Mouse (Mus musculus) hindbrain, embryonic 12.5 days (tissue): ENCODE measurements around the gene Nos1ap. TPM values are rescaled to one million over a fixed set of nuclear protein-coding genes. Genes with fewer than 3 reads are reported as not detected.

Experiments
- ATAC-seq: fragments of 200-750 bp; cut with Nextera tagmentation; 2 replicates; pipeline ENCODE4 v1.8.0; 2017; ENCODE audit warnings: moderate TSS enrichment; ENCODE audit not compliant: low FRiP score
- H3K27ac ChIP-seq: fragments of 300-500 bp; sonication (generic); 2 replicates; pipeline ENCODE4 v1.5.1; 2016; ENCODE audit warnings: mild to moderate bottlenecking
- H3K27me3 ChIP-seq: fragments of 300-500 bp; sonication (generic); 2 replicates; pipeline ENCODE4 v1.6.1; 2016; ENCODE audit warnings: mild to moderate bottlenecking
- H3K36me3 ChIP-seq: fragments of 300-500 bp; sonication (generic); 2 replicates; pipeline ENCODE4 v1.6.1; 2016; ENCODE audit warnings: mild to moderate bottlenecking
- H3K4me1 ChIP-seq: fragments of 300-500 bp; sonication (generic); 2 replicates; pipeline ENCODE4 v1.6.1; 2016
- H3K4me2 ChIP-seq: fragments of 300-500 bp; sonication (generic); replicated peaks from 2 replicates; pipeline ENCODE4 v1.6.1; 2016; ENCODE audit warnings: mild to moderate bottlenecking
- H3K4me3 ChIP-seq: fragments of 300-500 bp; sonication (generic); 2 replicates; pipeline ENCODE4 v1.5.1; 2016; ENCODE audit warnings: mild to moderate bottlenecking
- H3K9ac ChIP-seq: fragments of 300-500 bp; sonication (generic); 2 replicates; pipeline ENCODE4 v1.6.1; 2016; ENCODE audit warnings: mild to moderate bottlenecking, moderate library complexity
- H3K9me3 ChIP-seq: fragments of 300-500 bp; sonication (generic); replicated peaks from 2 replicates; pipeline ENCODE4 v1.6.1; 2016; ENCODE audit warnings: mild to moderate bottlenecking
- WGBS: fragments of 180-500 bp; shearing (Covaris S2); methylation state at CpG from one replicate; pipeline ENCODE4 v1.1.7; 2016; 5-methylcytosine and 5-hydroxymethylcytosine counted together
- polyA plus RNA-seq: library from polyadenylated mRNA; unstranded; fragments of >200 nt; fragmentation: Nextera tagmentation; extraction: Ambion mirVana; gene quantifications from 2 replicates; pipeline ENCODE4 v1.2.1, GENCODE M21; 2016

Nos1ap gene
- polyA plus RNA-seq, 1 experiment from 2014 or later = 22.7 TPM

DNA sequence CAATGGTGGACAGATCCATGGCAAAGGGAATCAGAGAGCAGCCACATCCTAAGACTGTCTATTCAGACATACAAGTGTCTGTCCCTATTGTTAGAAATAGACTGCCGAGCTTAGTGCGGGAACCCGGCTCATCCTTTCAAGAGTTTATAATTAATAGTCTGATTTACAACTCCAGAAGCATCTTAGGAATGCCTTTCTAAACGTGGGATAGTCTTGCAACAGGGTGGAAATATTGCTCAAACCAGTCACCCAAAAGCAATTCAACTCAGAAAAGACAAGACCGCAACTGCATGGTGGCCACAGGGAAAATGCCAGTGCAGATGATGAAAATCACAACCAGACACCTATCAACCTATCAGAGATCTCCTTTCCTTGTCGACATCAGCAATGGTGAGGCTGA is 173.5 kb downstream of the Nos1ap start:
- 38% methylated on average over 6 of the region's 6 CpGs for WGBS
- Histone ChIP-seq H3K4me3 (no peak overlapping the region), H3K9me3 (no peaks in the 10 kb centered on the region), H3K9ac (no peak overlapping the region), H3K36me3 (no peaks in the 10 kb centered on the region), H3K27ac (no peak overlapping the region), H3K4me2 (no peak overlapping the region), H3K27me3 (no peaks in the 10 kb centered on the region), H3K4me1 (peaks cover 6% of the 10 kb centered on the region; the same call in 1 of the 2 replicates)
- ATAC-seq = no peak

DNA sequence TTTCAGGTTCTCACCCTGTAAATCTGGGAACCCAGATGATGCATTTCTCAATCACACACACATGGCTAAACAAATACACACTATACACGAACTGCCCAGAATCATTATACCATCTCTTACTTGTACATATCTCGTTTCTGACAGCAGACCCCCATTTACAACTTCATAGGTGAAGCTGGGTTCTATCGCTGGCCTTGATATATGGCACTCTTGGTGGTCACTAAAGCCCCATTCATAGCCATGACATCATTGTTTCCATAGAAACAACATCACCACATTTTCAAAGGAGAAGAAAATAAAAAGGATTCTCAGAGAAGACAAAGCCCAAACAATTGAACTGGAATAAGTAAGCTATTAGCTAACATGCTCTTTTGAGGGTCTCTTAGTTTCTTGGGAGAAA is 174.3 kb downstream of the Nos1ap start:
- ATAC-seq = no peak
- H3K4me3 ChIP-seq = no peak overlapping the region
- no peaks in the 10 kb centered on the region for H3K36me3 ChIP-seq
- WGBS = 36% methylated on average over 3 of the region's 3 CpGs
- no peak overlapping the region for H3K9ac ChIP-seq
- no peak overlapping the region for H3K27ac ChIP-seq
- H3K27me3 ChIP-seq = no peaks in the 10 kb centered on the region
- H3K4me1 ChIP-seq = peaks cover 6% of the 10 kb centered on the region; the same call in 1 of the 2 replicates
- no peaks in the 10 kb centered on the region for H3K9me3 ChIP-seq
- no peak overlapping the region for H3K4me2 ChIP-seq

DNA sequence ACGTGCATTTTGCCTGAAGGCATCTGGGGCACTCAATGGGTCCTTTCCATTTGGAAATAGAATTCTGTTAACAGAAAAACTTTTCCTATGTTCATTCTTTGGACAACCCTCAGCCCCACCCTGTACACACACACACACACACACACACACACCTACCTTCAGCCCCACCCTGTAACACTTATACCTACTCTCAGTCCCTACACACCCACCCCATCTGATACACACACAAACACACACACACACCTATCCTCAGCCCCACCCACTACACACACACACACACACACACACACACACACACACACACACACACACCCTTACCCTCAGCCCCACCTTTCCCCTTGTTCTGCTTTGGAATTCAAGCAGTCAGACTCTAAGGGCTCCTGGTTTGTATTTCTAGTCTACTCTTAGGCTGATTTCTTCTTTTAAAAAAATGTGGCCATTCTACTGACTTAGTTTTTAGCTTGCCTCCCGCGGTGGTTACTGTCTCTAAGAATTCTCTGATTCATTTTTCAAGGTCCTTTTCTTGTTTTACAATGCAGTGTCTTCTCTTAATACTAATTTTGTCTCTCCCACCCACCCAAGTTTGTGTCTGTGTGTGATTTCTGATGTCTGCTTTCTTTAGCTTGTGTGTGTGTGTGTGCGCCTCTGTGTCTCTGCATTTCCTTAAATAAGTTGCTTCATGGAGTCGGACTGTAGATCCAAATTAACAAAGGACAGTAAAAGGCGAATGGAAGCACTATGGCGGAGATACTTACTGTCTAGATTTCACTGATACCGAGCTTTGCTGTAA is 179.1 kb downstream of the Nos1ap start:
- 87% methylated on average over 8 of the region's 8 CpGs for WGBS
- H3K4me3 ChIP-seq = no peak overlapping the region
- H3K27ac ChIP-seq = no peak overlapping the region
- no peak overlapping the region for H3K9ac ChIP-seq
- no peaks in the 10 kb centered on the region for H3K36me3 ChIP-seq
- no peaks in the 10 kb centered on the region for H3K9me3 ChIP-seq
- no peak overlapping the region for H3K4me2 ChIP-seq
- no peaks in the 10 kb centered on the region for H3K27me3 ChIP-seq
- H3K4me1 ChIP-seq = peaks cover 8% of the 10 kb centered on the region
- ATAC-seq = no peak

DNA sequence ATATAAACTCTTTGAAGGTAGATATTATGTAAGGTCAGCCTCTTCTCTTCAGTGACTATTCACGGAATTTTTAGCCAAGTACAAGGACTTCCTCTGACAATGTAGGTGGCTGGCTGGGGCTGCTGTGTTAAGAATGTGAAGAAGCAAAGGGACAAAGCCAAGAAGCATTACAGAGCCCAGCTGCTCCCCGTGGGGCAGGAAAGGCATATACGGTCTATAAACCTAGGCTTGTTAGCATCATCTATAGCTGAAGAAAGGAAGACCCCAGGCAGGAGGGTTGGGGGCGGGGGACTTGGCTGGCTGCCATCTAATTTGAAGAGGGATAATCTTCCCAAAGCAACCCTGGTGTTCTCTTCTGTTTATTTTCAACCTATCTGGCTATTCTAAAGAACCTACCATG is 180.6 kb downstream of the Nos1ap start:
- Histone ChIP-seq H3K9me3 (no peaks in the 10 kb centered on the region), H3K36me3 (no peaks in the 10 kb centered on the region), H3K4me2 (no peak overlapping the region), H3K27ac (peak overlapping the region; percentile 7; the same call in 1 of the 2 replicates), H3K9ac (no peak overlapping the region), H3K4me3 (no peak overlapping the region), H3K27me3 (no peaks in the 10 kb centered on the region), H3K4me1 (peaks cover 4% of the 10 kb centered on the region)
- ATAC-seq = no peak
- 51% methylated on average over 4 of the region's 4 CpGs for WGBS

DNA sequence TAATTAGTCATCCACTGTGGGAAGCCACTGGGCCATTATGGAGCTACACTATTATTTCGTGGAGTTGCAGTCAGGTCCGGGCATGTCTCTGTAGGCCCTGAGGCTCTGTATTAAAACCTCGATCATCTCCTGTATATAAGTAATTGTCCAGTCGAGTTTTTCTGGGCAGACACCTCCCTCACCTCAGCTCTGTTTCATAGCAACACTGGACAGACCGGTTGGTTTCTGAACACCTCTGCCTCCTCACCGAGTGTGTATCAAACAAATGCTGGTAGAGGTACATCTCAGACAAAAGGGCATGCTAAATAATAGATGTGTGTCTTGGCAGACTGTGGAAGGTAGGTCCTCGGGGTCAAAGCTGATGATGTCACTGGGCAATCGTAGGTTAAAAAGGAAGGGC is 182.7 kb downstream of the Nos1ap start:
- Histone ChIP-seq H3K4me3 (no peak overlapping the region), H3K9ac (no peak overlapping the region), H3K4me2 (no peak overlapping the region), H3K27me3 (no peaks in the 10 kb centered on the region), H3K36me3 (no peaks in the 10 kb centered on the region), H3K9me3 (no peaks in the 10 kb centered on the region), H3K4me1 (peaks cover 4% of the 10 kb centered on the region), H3K27ac (no peak overlapping the region)
- WGBS = 72% methylated on average over 8 of the region's 8 CpGs
- no peak for ATAC-seq

DNA sequence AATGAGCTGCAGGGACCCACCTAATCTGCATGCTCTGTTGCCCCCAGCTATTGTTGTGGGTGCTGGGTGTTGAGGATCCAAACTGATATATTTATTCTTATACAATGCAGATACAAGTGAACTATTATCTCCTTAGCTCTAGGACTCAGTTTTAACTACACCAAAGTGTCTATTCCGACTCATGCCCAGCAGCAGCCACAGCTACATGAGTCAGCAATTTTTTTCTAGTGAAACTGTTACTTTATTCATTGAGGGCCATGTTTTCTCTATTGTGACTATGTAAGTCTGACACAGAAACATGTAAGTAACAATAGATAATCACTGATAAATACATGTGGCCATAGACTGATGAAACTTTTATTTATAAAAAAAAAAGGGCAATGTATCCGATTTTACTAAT is 184.5 kb downstream of the Nos1ap start:
- no peaks in the 10 kb centered on the region for H3K27me3 ChIP-seq
- no peak overlapping the region for H3K27ac ChIP-seq
- no peak for ATAC-seq
- 91% methylated on average over 2 of the region's 2 CpGs for WGBS
- H3K4me3 ChIP-seq = no peak overlapping the region
- no peak overlapping the region for H3K4me2 ChIP-seq
- no peaks in the 10 kb centered on the region for H3K9me3 ChIP-seq
- H3K9ac ChIP-seq = no peak overlapping the region
- H3K36me3 ChIP-seq = no peaks in the 10 kb centered on the region
- H3K4me1 ChIP-seq = peaks cover 4% of the 10 kb centered on the region

DNA sequence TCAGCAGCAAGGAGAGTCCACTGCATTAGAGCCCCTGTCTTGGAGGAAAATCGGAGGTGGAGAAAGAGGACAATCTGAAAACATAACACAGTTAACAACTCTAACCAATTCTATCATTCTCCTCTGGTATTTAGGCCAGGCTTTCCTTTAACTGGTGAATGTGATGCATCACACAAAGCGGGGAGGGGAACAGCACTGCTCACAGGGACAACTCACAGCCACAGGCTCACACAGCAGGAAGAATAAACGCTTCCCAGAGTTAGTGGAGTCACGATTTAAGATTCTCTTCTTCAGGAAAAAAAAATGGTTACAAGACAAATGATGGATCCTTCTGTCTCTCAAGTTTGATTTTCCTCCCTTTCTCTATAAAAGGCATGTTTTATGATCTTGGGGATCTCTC is 187.0 kb downstream of the Nos1ap start:
- H3K4me3 ChIP-seq = no peak overlapping the region

DNA sequence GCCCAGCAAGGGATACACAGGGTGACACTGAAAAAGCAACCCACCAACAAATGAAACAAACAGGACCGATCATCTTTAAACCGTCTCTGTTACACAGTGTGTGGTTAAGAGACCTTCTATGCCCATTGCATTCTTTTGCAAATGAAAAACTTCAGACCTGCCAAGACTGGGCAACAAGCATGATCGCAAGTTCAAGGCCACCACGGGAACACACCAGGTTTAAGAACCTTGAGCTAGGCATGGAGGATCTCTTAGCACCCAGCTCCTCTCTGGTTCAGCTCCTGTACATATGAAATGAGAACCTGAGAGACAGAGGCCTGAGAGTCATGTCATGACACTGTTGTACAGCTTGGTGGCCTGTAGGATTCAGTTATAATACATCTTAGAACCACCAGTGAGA is 190.8 kb downstream of the Nos1ap start:
- H3K4me3 ChIP-seq = no peak overlapping the region
- no peak for ATAC-seq
- no peak overlapping the region for H3K9ac ChIP-seq
- H3K9me3 ChIP-seq = no peaks in the 10 kb centered on the region
- no peaks in the 10 kb centered on the region for H3K36me3 ChIP-seq
- no peaks in the 10 kb centered on the region for H3K4me1 ChIP-seq
- no peak overlapping the region for H3K4me2 ChIP-seq
- WGBS = 90% methylated on average over 4 of the region's 4 CpGs
- H3K27me3 ChIP-seq = no peaks in the 10 kb centered on the region
- H3K27ac ChIP-seq = no peak overlapping the region

More for the DNA sequence above, 187.0 kb downstream of the Nos1ap start:
- Histone ChIP-seq H3K36me3 (no peaks in the 10 kb centered on the region), H3K4me2 (no peak overlapping the region), H3K9me3 (no peaks in the 10 kb centered on the region), H3K27me3 (no peaks in the 10 kb centered on the region), H3K27ac (no peak overlapping the region), H3K4me1 (no peaks in the 10 kb centered on the region), H3K9ac (no peak overlapping the region)
- no peak for ATAC-seq
- 62% methylated on average over 4 of the region's 4 CpGs for WGBS

DNA sequence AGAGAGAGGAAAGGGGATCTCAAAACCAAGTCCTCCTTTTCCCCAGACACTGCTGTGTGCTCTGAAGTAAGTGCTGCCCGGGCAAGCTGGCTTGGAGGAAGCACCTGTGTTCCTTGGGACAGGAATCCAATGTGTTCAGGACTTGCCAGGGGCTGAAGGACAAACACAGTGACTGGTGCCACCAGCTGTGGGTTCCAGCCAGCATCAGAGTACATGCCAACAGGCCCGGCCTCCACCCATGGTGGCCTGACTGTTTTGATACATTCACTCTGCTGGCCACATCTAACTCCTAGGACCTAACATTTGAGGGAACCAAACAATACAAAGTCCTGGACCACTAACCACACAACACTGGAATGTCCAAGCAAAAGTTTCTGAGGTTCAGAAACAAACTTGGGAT is 194.6 kb downstream of the Nos1ap start:
- Histone ChIP-seq H3K27ac (no peak overlapping the region), H3K4me3 (no peak overlapping the region), H3K4me1 (no peaks in the 10 kb centered on the region), H3K27me3 (no peaks in the 10 kb centered on the region), H3K36me3 (no peaks in the 10 kb centered on the region), H3K9me3 (no peaks in the 10 kb centered on the region), H3K4me2 (no peak overlapping the region), H3K9ac (no peak overlapping the region)
- ATAC-seq = no peak
- 83% methylated on average over 2 of the region's 2 CpGs for WGBS

DNA sequence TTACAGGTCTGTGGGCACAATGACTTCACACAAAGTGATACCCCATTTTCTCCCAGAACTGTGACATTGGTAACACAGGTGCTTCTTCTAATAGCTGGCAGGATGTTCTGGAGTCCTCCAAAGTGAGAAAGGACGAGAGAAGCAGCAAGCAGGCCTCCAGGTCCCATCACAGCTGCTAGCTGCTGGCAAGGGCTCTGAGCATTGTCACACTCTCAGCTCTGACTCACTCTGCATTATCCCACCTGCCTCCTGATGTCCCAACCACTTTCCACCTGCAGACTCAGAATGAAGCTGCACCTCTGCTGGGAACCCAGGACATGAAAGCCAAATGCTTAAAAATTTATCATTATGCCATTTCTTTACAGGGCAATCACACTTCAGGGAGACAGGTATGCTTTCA is 195.0 kb downstream of the Nos1ap start:
- H3K4me3 ChIP-seq = no peak overlapping the region
- no peak overlapping the region for H3K4me2 ChIP-seq
- H3K27me3 ChIP-seq = no peaks in the 10 kb centered on the region
- no peaks in the 10 kb centered on the region for H3K9me3 ChIP-seq
- H3K36me3 ChIP-seq = no peaks in the 10 kb centered on the region
- WGBS = 70% methylated on average over 1 of the region's 1 CpGs
- no peak overlapping the region for H3K9ac ChIP-seq
- no peaks in the 10 kb centered on the region for H3K4me1 ChIP-seq
- no peak for ATAC-seq
- no peak overlapping the region for H3K27ac ChIP-seq

DNA sequence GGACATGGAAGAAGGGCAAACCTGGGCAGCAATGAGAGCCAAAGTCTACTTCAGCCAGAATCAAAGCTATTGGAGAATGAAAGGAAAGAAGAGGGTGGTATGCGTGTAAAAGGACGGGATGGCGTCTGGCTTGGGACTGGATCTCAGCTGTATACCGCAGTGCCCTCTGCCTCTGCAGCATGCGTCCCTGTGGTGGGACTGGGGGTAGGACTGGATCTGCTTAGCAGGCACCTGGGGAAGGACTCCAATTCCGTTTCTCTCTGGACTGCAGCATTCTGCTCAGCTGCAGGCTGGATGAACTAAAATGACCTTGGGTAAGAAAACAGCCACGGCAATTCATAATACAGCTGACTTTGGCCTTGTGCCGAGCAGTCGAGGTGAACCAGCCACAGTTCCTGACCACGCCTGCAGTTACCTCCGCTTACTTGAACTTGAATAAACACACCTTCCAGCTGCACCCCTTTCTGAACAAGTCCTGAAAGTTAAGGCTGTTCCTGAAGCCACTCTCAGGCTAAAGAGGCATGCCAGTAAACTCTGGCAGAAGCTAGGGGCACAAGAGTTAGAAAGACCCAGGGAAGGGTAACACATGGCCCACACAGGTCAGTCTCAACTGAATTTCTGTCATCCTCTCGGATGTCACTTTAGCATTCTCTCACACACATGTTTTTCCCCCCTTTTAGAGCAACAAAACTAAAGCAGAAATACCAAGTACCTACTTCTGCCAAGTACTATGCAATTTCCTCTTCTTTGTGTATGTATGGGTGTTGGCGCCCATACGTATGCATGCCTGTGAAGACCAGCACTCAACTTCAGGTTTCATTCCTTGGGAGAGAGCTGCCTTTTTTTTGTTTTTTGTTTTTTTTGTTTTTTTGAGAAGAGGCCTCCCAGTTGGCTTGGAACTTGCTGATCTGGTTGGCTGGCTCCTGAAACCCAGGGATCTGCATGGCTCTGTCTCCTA is 196.6 kb downstream of the Nos1ap start:
- H3K27me3 ChIP-seq = no peaks in the 10 kb centered on the region
- H3K4me3 ChIP-seq = no peak overlapping the region
- no peaks in the 10 kb centered on the region for H3K36me3 ChIP-seq
- ATAC-seq = no peak
- no peaks in the 10 kb centered on the region for H3K9me3 ChIP-seq
- no peak overlapping the region for H3K4me2 ChIP-seq
- H3K9ac ChIP-seq = no peak overlapping the region
- 86% methylated on average over 14 of the region's 14 CpGs for WGBS
- no peaks in the 10 kb centered on the region for H3K4me1 ChIP-seq
- H3K27ac ChIP-seq = no peak overlapping the region

DNA sequence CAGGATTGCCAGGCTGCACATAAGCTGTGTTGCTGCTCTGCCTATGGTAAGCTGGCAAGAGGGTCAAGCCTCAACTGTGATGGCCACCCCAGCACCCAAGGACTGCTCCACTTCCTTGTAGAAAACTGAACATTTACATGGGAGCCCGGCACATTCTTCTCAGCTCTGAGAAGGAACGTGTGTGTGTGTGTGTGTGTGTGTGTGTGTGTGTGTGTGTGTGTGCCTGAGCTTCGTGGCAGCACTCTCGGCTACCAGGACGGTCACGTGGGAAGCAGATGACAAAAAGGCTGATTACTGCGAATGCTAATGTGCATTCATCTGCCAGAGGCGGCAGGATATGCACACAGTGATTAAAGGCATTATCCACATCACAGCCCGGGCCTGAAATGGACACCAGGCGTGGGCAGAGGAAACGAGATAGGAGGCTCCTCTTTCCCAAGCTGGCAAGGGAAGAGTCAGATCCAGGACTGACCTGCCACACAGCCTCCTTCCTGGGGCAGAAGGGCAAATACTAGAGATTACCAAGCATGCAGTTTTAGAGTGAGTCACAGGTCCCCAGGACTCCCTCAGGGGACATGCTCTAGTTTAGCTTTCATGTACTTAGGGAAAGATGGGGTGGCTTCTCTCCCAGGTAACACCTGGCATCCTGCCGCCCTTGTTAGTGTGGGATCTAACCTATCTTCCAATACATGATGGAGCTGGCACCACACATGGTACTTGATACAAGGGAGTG is 202.3 kb downstream of the Nos1ap start:
- 40% methylated on average over 12 of the region's 12 CpGs for WGBS
- H3K36me3 ChIP-seq = no peaks in the 10 kb centered on the region
- peaks cover 9% of the 10 kb centered on the region for H3K4me1 ChIP-seq
- H3K27me3 ChIP-seq = no peaks in the 10 kb centered on the region
- H3K4me3 ChIP-seq = no peak overlapping the region
- peak overlapping the region; percentile 40; the same call in 1 of the 2 replicates for H3K27ac ChIP-seq
- peak overlapping the region; percentile 3; the same call in 1 of the 2 replicates for H3K4me2 ChIP-seq
- no peaks in the 10 kb centered on the region for H3K9me3 ChIP-seq
- ATAC-seq = peak; percentile 82
- H3K9ac ChIP-seq = no peak overlapping the region
